Mouse (Mus musculus): Measurements from ENCODE around the gene Kng2.
"Not testable (repeated sequence)": the region's sequence is repeated elsewhere in the genome, so short reads cannot be mapped to it uniquely, and the experiment has no call there.

- TF ChIP-seq CTCF (IDR thresholded peaks at IDR 0.05; ENCODE audit: extremely low read depth, insufficient read length, insufficient replicate concordance, low read depth, low read length); POLR2A (IDR thresholded peaks at IDR 0.05; ENCODE audit: low read depth, low read length): not testable (repeated sequence)
These were observed 48.2 kb upstream of the Kng2 start for GRCm38 (mm10) chr16:23077516-23077915.
